Mouse (Mus musculus) forelimb bud, embryonic 11.5 days (tissue): Measurements from ENCODE around the gene Btnl10.

Experiments
- DNase-seq: peaks from one replicate; pipeline ENCODE4 v3.0.0-alpha.2; 2012; ENCODE audit warnings: low read depth, low spot score

Gene Btnl10

DNA sequence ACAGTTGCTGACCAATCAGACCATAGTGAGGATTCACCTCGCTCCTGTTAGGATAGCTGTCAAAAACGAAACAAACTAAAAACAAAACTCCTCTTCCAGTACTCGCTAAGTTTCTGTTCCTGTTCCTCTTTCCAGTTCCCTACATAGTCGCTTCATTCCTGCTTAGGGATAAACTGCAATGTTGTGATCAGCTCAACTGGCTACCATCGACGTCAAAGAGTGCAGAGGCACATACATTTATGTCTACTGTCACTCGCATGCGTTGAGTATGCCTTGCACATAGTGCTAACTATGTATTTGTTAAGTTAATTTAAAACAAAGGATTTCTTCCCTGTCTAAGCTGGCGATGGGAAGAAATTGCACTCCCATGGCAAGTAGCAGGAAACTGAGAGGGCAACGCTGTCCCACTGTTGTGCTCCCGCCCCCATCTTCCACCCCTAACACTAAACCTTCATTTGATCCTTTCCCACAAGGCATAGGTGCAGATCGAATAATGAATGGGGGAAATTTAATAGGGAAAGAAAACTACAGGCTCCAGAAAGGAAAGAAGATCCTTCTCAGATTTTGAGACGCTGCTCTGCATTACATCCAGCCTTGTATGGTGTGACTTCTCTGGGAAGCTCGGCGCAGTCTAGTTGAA lies 41.6 kb downstream of the Btnl10 start:
- no peak for DNase-seq

DNA sequence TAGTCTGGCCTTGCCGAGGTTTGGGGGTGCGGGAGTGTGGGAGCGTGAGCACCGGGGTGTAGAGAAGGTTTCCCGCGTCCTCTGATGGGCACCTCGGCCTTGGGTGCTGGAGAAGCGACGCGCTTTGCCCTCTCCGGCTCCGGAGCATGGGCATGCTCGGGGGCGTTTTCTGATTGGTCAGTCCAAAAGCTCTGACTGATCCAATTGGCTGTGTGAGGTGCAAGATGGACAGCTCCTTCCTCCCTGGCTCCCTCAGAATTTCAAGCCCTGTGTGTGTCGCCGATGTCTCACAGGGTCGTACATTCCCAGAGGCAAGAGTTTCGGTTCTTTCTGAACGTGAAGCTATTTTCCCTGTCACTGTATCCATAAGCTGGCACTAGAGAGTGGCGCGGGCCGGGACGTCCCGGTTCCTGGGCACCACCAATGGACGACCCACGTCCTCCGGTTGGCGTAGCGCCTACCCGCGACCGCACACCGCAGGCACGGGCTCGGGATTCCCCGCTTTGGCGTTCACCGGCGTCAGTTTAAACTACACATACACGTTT lies 42.3 kb downstream of the Btnl10 start:
- DNase-seq = peak; percentile 77

DNA sequence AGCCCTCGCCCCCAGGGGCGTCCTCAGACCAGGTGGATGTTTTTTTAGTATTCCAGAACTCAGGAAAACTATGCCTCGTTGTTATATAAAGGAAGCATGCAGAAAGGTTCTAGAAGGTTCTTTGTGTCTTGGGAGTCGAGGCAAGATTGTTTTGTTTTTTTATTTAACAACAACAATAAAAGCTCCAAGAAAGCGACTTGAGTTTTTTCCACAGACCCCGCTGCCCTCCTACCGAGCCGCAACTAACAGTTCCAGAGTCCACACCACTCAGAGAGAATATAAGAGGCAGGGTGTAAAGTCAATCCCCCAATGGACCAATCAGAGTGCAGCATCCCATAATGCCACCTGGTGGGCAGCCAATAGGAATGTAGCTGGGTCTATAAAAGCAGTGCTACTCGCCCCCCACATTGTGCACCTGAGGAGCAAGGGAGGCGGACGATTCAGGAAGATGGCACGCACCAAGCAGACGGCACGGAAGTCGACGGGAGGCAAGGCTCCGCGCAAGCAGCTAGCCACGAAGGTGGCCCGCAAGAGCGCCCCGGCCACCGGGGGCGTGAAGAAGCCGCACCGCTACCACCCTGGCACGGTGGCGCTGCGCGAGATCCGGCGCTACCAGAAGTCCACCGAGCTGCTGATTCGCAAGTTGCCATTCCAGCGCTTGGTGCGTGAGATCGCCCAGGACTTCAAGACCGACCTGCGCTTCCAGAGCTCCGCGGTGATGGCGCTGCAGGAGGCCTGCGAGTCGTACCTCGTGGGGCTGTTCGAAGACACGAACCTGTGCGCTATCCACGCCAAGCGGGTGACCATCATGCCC lies 43.9 kb downstream of the Btnl10 start:
- DNase-seq = no peak

DNA sequence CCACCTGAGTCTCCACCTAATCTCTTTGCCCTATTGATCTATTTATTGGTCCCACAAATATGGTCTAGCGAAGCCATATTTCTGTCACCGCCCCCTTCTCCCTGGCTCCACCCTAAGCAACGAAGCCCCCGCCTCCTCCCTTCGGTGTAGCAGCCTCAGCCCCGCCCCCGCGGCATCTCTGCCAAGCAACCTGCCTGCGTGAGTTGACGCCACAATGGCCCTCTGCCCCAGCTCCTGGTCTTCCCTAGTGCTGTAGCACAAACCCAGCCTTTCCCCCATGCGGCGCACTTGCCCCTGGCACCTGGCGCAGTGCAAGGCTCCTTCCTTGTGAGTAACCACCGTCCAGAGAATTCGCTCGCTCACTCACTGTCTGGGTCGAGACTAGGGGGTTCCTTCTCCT lies 45.8 kb downstream of the Btnl10 start:
- DNase-seq = no peak

DNA sequence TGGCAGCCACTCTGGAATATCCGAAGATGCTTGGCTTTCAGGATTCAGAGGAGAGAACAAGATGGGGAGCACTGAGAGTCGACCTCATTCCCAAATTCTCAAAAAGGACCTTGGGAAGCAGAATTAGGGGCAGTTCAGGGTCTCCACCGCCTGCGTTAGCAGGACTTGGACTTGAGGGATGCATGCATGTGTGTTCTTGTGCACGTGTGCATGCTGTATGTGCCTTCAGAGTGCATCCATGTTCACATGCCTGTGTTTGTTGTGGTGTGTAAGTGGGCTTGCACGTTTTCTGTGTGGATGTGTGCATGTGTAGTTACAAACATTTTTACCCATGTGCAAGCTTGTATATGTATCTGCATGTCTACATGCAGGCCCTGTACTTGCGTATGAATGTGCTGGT lies 46.5 kb downstream of the Btnl10 start:
- DNase-seq = no peak

DNA sequence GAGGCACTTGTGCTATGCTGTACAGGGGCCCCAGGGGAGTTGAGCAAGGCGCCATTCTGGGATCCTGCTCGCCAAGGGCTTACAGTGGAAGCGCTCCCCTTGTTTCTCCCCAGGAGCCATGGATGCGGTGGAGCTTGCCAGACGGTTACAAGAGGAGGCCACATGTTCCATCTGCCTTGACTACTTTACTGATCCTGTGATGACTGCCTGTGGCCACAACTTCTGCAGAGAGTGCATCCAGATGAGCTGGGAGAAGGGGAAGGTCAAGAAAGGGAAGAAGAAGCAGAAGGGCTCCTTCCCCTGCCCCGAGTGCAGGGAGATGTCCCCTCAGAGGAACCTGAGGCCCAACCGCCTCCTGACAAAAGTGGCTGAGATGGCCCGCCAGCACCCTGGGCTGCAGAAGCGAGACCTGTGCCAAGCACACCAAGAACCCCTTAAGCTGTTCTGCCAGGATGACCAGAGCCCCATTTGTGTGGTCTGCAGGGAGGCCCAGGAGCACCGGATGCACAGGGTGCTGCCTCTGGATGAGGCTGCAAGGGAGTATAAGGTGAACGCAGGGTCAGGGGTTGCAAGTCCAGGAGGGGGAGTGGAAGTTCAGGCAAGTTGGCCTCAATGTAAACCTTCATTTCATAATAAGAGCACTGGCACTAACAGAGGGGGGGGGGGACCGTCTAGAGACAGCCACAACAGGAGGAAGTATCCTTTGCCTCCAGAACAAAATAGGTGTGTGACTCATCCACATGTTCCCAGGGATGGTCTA lies 47.5 kb downstream of the Btnl10 start:
- no peak for DNase-seq

DNA sequence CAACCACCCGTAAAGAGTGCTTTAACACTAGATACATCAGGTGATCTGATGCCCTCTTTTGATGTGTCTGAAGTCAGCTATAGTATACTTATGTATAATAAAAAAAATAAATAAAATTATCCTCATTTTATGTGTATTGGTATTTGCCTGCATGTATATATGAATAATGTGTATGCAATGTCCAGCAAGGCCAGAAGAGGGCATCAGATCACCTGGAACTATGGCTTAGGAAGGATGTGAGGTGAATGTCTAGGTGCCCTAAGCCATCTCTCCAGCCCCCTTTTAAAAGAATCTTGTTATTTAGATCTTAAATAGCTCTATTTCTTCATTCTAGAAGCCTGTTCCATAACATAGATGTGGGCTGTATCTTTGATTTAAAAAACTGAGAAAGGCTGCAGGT lies 49.6 kb downstream of the Btnl10 start:
- no peak for DNase-seq

DNA sequence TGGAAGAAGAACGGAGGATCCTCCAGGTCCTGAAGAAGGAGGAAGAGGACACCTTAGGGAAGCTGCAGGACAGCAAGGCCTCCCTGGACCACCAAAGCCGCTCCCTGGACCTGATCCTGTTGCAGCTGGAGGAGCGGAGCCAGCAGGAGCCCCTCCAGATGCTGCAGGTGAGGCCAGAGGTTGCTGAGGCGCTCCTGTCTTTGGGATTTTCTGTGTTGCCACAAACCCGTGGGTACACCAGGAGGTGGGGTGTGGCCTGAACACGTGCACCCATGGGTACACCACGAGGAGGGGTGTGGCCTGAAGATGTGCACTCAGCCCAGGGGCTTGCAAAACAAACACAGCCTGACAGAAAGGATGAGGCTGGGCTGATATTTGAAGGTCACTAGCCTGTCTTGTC lies 50.8 kb downstream of the Btnl10 start:
- no peak for DNase-seq

DNA sequence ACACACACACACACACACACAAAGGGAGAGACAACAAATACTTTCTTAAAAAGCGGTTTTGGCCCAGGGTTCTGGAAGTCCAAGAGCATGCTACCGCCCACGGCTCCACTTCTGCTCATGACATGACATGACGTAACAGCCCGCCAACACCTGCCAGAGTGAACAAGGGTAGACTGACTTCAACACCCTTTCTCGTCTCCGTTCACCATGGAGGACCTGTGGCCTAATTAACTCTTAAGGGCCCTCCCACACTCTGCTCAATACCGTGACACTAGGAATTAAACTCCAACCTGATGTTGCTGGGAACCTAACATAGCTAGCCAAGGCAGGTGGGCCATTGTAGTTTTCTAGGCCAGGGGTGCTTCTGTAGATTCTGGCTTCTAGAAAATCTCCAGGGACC lies 51.3 kb downstream of the Btnl10 start:
- DNase-seq = no peak

DNA sequence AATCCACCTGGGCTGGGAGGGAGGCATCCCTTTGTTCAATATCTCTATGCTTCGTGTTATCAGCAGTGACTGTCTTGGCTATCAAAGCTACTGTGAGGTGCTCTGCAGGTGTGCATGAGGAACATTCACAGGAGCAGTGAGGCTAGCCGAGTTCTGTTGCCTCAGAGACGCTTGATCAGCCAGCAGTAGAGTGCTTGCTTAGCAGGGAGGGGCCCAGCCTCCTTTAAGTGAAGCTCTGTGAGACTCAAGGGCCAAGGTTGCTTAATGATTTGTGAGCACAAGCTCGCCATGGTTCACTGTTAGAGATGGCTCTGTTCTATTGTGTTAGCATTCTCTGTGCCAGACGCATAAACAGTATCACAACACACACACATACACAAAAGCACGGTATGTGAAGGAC lies 52.0 kb downstream of the Btnl10 start:
- no peak for DNase-seq

DNA sequence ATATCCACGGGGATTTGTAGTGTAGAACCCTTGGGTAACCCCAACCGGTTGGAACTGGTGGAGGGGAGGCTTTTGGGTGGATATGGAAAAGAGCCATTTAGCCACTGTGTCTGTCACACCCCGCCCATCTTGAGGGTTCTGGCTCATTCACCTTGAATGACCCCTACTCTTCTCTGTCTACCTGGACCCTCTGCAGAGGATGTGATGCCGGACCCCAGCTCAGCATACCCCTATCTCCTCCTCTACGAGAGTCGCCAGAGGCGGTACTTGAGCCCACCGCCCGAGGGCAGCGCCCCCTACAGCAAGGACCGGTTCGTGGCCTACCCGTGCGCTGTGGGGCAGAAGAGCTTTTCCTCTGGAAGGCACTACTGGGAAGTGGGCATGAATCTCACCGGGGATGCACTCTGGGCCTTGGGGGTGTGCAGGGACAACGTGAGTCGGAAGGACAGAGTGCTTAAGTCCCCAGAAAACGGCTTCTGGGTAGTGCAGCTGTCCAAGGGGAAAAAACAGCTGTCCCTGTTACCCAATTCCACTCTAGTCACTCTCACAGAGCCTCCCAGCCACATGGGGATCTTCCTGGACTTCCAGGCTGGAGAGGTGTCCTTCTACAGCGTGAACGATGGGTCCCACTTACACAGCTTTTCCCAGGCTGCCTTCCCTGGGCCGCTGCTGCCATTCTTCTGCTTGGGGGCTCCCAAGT lies 53.3 kb downstream of the Btnl10 start:
- DNase-seq = no peak

DNA sequence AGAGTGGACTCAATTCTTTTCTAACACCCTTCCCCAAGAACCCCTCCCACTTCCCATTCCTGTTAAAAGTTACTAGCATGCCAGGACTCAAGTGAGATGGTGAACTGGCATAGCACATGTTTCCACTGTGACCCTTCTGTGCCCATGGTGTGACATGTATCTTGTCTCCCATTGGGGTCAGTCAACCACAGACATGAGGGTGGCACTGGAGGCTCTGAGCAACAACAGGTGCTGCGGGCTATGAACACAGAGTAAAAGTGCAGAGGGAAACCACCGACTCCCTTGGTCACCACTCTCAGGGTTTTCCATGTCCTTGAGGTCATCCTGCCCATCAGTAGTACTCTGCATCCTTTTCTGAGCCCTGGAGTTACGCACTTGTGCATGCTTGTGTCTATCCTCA lies 54.1 kb downstream of the Btnl10 start:
- no peak for DNase-seq

DNA sequence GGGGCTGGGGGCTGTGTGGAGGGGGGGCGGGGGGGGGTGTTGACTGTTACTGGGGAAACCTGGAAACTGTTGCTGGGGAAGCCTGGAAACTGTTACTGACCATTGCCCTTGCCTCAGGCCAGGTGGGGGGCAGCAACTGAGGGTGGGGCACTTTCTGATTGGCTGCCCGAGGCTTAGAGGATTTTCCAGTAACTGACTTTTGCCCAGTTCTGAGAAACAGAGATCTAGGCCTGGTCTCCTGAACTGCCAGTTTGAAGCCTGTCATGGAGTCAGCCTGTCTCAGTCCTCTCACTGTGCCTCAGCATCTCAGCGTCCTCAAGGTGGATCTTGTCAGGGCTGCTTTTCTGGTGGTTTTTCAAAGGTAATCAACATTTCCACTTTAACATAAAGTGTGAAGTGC lies 56.7 kb downstream of the Btnl10 start:
- no peak for DNase-seq
